Mouse (Mus musculus) limb, embryonic 14.5 days (tissue): ENCODE data around the gene Tmem201. TPM values are rescaled to one million over a fixed set of nuclear protein-coding genes. Genes with fewer than 3 reads are reported as not detected.

Source experiments
- ATAC-seq: fragments of 200-750 bp; cut with Nextera tagmentation; 2 replicates; pipeline ENCODE4 v1.8.0; 2017; ENCODE audit warnings: low read depth, moderate number of reproducible peaks, moderate TSS enrichment; ENCODE audit not compliant: low FRiP score
- DNase-seq: peaks from one replicate; pipeline ENCODE4 v3.0.0-alpha.2; 2015; ENCODE audit warnings: low spot score
- H3K27ac ChIP-seq: fragments of 300-500 bp; sonication (generic); replicated peaks from 2 replicates; pipeline ENCODE4 v1.5.1; 2014; ENCODE audit warnings: low read depth, mild to moderate bottlenecking, low read length, moderate library complexity, mixed read lengths
- H3K27me3 ChIP-seq: fragments of 300-500 bp; sonication (generic); 2 replicates; pipeline ENCODE4 v1.6.1; 2014; ENCODE audit warnings: low read length, mixed read lengths; ENCODE audit not compliant: control insufficient read depth, insufficient read depth
- H3K36me3 ChIP-seq: fragments of 300-500 bp; sonication (generic); 2 replicates; pipeline ENCODE4 v1.6.1; 2014; ENCODE audit warnings: mild to moderate bottlenecking, low read length, moderate library complexity, mixed read lengths; ENCODE audit not compliant: control insufficient read depth, insufficient read depth
- H3K4me1 ChIP-seq: fragments of 300-500 bp; sonication (generic); 2 replicates; pipeline ENCODE4 v1.6.1; 2014; ENCODE audit warnings: antibody characterized with exemption, low read length, mixed read lengths; ENCODE audit not compliant: control insufficient read depth, insufficient read depth
- H3K4me2 ChIP-seq: fragments of 300-500 bp; sonication (generic); replicated peaks from 2 replicates; pipeline ENCODE4 v1.6.1; 2014; ENCODE audit warnings: low read depth, mild to moderate bottlenecking, low read length, moderate library complexity; ENCODE audit not compliant: severe bottlenecking
- H3K4me3 ChIP-seq: fragments of 300-500 bp; sonication (generic); replicated peaks from 2 replicates; pipeline ENCODE4 v1.5.1; 2014; ENCODE audit warnings: low read length
- H3K9ac ChIP-seq: fragments of 300-500 bp; sonication (generic); 2 replicates; pipeline ENCODE4 v1.6.1; 2014; ENCODE audit warnings: mild to moderate bottlenecking, low read depth, low read length, moderate library complexity; ENCODE audit not compliant: severe bottlenecking
- H3K9me3 ChIP-seq: fragments of 300-500 bp; sonication (generic); 2 replicates; pipeline ENCODE4 v1.6.1; 2016; ENCODE audit warnings: low read length; ENCODE audit not compliant: control insufficient read depth
- POLR2A ChIP-seq: fragments of 200-500 bp; IDR thresholded peaks from 2 replicates; pipeline ENCODE4 v1.8.0; 2012; ENCODE audit warnings: inconsistent platforms, mild to moderate bottlenecking, moderate library complexity, borderline replicate concordance; ENCODE audit not compliant: insufficient read depth, insufficient read length; ENCODE audit errors: extremely low read depth
- WGBS: fragments of 180-500 bp; shearing (Covaris S2); extraction: QIAGEN DNeasy Blood & Tissue Kit; methylation state at CpG from one replicate; pipeline ENCODE4 v1.1.7; 2014; 5-methylcytosine and 5-hydroxymethylcytosine counted together
- polyA plus RNA-seq, 2 experiments: library from polyadenylated mRNA; depleted of rRNA in 1 of 2; stranded (reverse) in 1 of 2; unstranded in 1 of 2; fragments of >200 nt; fragmentation: Nextera tagmentation in 1 of 2; extraction: Ambion mirVana in 1 of 2; gene quantifications; 2 replicates each; pipeline versions ENCODE4 v1.2.1 to v1.2.3; 2012 to 2014

Gene Tmem201
- polyA plus RNA-seq, 2 experiments = 20.4 to 59.3 TPM

DNA sequence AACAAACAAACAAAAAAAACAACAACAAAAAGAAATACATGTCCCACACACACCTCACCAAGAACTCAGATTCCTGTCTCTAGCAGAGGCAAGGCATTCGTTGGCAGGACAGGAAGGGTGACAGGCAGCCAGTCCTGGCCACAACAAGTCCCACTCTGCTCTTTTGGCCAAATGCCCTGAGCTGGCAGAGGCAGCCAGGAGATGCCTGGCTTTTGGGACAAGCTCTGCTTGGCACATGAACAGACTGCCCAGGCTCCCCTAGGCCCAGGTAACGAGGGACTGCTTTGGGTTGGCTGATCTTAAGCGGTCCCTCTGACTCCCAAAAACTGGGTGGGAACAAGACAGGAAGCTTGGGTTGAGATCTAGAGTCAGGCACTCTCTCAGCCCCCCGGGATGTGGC, 1.3 kb downstream of the Tmem201 start:
- no peak for ATAC-seq
- DNase-seq = no peak
- peak overlapping the region; percentile 80 for H3K4me3 ChIP-seq
- H3K27ac ChIP-seq = no peak overlapping the region
- no peaks in the 10 kb centered on the region for H3K27me3 ChIP-seq
- H3K9me3 ChIP-seq = no peaks in the 10 kb centered on the region
- peaks cover 8% of the 10 kb centered on the region for H3K36me3 ChIP-seq
- no peak for TF ChIP-seq POLR2A
- peak overlapping the region; percentile 90 for H3K4me2 ChIP-seq
- peak overlapping the region; percentile 79; the same call in 1 of the 2 replicates for H3K9ac ChIP-seq
- H3K4me1 ChIP-seq = peaks cover 39% of the 10 kb centered on the region
- WGBS = 31% methylated on average over 4 of the region's 4 CpGs

DNA sequence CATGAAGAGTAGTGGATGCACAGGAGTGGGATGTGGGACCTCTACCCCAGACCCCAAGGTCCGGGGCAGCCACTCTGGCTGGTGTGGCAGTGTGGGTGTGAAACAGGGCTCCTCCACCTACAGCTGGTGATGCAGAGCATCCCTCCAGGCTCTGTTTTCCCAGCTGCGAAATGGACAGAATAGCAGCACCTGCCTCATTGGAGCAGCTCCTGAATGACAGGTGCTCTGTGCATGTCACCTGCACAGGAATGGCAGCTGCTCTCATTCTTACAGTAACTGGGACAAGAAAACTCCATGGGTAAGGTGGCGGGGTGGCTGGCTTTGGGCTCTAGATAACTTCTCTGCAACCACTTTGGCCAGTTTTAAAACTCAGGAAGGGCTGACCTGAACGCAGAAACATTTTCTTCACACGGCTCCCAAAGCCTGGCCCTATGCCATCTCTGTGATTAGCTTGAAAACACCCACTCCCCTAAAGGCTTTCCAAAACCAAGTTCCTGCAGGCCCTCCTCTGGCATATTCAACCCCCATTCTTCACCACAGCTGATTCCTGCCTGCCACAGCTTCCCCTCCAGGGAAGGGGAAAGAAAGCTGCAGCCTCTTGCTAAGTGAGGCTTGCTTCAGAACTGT, 2.1 kb downstream of the Tmem201 start:
- ATAC-seq = no peak
- Histone ChIP-seq H3K4me1 (peaks cover 39% of the 10 kb centered on the region), H3K9ac (no peak overlapping the region), H3K4me2 (no peak overlapping the region), H3K9me3 (no peaks in the 10 kb centered on the region), H3K27ac (no peak overlapping the region), H3K36me3 (peaks cover 10% of the 10 kb centered on the region), H3K27me3 (no peaks in the 10 kb centered on the region), H3K4me3 (no peak overlapping the region)
- 71% methylated on average over 5 of the region's 5 CpGs for WGBS
- no peak for DNase-seq
- TF ChIP-seq POLR2A = no peak

DNA sequence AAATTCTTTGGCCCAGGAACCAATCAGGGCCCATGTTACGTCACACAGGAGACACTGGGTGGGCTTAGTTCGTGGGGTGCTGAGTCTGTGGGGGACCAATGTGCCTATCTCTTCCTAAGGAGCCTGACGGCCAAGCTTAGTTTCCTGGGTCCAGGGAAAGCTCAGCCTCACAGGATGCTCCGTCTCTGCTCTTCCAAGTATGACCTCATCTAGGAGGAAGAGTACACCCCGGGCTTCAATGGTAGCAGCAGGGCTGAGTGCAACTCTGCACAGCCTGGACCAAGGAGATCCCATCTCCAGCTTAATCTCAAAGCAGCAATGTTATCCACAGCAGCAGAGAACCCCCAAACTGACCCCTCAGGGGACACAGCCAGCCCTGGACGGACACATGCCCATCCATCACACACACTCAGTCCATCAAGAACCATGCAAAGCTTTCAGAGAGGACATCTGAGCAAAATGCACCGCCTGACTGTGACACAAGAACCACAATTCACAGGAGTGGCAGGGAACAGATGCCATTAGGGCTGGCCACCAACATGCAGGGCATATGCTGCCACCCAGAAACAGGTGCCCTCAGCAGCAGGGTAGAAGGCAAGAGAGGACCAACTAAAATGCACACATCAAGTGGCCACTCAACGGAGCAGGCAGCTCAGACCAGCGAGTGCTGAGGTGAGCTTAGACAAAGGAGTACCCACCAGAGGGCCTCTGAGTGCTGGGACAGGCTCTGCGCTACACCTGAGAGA, 2.9 kb downstream of the Tmem201 start:
- Histone ChIP-seq H3K27me3 (no peaks in the 10 kb centered on the region), H3K9me3 (no peaks in the 10 kb centered on the region), H3K9ac (no peak overlapping the region), H3K4me1 (peaks cover 39% of the 10 kb centered on the region), H3K4me3 (no peak overlapping the region), H3K36me3 (peaks cover 16% of the 10 kb centered on the region), H3K27ac (no peak overlapping the region), H3K4me2 (no peak overlapping the region)
- WGBS = 80% methylated on average over 10 of the region's 10 CpGs
- ATAC-seq = no peak
- no peak for TF ChIP-seq POLR2A
- DNase-seq = no peak

DNA sequence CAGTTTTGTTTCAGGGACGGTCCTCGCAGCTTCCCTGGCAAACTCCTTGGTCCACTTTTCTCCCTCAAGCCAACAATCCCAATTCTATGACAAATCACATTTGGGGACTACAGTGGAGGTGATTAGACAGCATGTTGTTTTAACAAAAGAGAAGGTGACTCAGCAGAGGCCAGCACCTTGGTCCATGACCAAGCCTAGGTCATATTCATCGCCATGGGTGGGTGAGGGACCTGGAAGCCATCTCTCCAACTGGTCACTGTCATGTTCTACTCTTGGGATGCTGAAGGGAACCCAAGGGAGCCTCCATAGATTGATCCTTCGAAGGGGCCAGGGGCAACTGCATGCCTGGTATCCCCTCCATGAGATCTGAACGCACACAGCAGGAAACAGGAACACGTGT, 3.6 kb downstream of the Tmem201 start:
- peaks cover 39% of the 10 kb centered on the region for H3K4me1 ChIP-seq
- ATAC-seq (no peak), DNase-seq (no peak)
- H3K27ac ChIP-seq = no peak overlapping the region
- TF ChIP-seq POLR2A = no peak
- 75% methylated on average over 6 of the region's 6 CpGs for WGBS
- no peaks in the 10 kb centered on the region for H3K9me3 ChIP-seq
- peaks cover 22% of the 10 kb centered on the region for H3K36me3 ChIP-seq
- peak overlapping the region; percentile 34 for H3K9ac ChIP-seq
- no peak overlapping the region for H3K4me3 ChIP-seq
- no peak overlapping the region for H3K4me2 ChIP-seq
- no peaks in the 10 kb centered on the region for H3K27me3 ChIP-seq

DNA sequence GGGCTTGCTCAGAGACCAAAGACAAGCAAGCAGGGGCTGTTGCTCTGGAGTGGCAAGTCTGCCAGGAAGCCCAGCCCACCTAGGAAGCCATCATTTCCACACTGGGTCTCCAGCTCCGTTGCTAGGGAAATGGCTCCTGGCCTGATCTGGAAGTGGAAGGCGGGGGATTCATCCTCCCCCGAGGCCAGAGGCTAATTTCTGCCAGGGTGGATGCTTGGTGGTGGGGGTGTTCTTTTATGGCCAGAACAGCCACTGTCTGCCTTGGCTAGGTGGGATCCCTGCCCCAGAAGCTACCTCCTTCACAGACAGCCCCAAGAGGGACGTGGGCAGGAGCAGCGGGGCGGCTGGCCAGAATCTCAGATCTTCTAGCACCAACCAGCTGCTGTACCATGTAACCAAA, 4.1 kb downstream of the Tmem201 start:
- 37% methylated on average over 6 of the region's 6 CpGs for WGBS
- Histone ChIP-seq H3K27me3 (no peaks in the 10 kb centered on the region), H3K9ac (peak overlapping the region; percentile 34), H3K9me3 (no peaks in the 10 kb centered on the region), H3K27ac (no peak overlapping the region), H3K4me3 (no peak overlapping the region), H3K36me3 (peaks cover 27% of the 10 kb centered on the region), H3K4me2 (no peak overlapping the region), H3K4me1 (peaks cover 39% of the 10 kb centered on the region)
- TF ChIP-seq POLR2A = no peak
- DNase-seq (no peak), ATAC-seq (no peak)
